Mouse (Mus musculus) kidney, adult 8-10 months (tissue): ENCODE results near the gene Mat2a.

Experiments used
- DNase-seq, 2 experiments: peaks; one replicate each; pipeline ENCODE4 v3.0.0; 2022

The Mat2a gene

DNA sequence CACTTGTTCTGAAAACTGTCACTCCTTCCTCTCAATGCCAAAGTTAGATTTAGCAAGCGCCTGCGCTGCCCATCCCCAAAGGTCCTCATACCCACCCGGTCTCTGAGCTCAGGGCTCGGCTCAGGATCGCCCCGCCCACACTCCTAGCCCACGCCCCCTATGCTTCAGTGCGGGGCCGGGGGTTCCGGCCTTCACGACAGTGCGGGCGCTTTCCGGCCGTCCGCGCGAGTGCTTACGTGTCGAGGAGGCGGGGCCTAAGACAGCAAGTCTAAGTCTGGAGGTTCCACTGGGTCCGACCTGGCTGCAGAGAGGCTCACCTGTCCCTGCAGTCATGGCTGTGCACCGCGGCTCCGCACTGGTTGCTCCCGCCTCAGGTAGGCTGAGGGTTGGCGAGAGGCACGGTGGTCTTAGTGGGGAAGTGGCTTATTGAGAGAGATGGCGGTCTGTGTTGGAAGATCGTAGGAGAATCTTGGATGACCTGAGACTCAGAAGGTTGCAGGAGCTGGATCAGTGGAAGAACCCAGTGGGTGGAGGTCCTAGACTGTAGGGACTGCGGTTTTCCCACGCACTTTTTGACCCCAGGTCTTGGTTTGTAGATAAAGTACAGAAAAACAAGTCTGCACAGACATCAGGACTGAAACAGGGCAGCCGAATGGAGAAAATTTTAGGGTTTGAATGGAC is 25.1 kb downstream of the Mat2a start, which contains the start of gene Ggcx:
Gene Ggcx (plus strand): TSS at position 233 of the 681 bp plus-strand sequence.
- peak; percentile 96 to 97 for DNase-seq

DNA sequence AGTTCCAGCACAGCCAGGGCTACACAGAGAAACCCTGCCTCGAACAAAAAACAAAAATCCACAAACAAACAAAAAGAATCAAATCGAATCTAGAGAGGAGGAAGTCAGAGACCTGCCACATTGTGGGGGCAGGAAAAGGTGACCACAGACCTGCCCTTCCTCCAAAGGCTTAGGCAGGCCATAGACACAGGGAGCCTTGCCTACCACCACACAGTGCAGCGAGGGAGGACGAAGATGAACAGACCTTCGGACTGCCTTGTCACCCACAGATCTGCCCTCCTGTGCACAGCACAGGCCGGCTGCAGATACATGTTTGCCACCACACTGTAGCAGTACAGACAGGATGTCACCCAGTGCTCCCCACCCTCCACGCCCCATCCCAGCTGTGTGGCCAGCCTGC is 28.8 kb downstream of the Mat2a start:
- DNase-seq = no peak

DNA sequence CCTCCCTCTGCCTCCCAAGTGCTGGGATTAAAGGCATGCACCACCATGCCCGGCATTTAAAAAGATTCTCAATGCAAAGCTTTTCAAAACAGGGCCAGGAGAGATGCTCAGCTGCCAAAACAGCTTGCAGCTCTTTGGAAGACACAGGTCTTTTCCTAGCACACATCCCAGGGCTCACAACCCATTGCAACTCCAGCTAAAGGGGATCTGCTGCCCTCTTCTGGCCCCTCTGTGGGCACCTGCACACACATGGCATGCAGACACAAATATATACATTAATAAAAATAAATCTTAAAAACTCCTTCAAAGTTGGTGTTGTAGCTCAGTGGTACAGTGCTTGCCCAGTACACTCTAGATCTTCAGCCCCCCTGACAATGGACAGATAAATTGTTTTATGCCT is 29.4 kb downstream of the Mat2a start:
- no peak for DNase-seq

DNA sequence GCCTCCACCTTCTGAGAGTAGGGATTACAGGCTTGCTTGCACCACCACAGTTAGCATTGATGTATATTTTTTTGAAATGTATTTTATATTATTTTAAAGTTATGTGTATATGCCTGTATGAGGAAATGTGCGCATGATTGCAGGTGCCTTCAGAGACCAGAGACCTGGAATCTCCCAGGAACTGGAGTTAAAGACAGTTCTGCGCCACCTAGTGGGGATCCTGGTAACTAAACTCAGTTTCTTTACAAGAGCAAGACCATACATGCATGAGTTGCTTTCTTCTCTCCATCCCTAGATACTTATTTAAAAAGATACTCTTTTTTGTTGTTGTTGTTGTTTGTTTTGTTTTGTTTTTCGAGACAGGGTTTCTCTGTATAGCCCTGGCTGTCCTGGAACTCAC is 29.8 kb downstream of the Mat2a start:
- peak; percentile 64 to 81 for DNase-seq

DNA sequence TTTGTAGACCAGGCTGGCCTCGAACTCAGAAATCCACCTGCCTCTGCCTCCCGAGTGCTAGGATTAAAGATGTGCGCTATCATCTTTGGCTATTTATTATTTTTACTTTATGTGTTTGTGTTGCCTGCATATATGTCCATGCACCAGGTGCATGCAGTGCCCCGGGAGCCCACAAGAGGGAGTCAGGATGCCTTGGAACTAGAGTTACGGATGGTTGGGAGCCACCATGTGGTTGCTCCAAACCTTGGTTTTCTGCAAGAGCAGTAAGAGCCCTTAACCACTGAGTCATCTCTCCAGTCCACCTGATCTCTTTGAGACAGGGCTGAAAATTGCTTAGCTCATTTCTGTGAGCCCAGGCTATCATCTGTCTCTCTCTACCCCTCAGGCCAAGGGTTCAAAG is 32.2 kb downstream of the Mat2a start:
- peak; percentile 78 to 90 for DNase-seq

DNA sequence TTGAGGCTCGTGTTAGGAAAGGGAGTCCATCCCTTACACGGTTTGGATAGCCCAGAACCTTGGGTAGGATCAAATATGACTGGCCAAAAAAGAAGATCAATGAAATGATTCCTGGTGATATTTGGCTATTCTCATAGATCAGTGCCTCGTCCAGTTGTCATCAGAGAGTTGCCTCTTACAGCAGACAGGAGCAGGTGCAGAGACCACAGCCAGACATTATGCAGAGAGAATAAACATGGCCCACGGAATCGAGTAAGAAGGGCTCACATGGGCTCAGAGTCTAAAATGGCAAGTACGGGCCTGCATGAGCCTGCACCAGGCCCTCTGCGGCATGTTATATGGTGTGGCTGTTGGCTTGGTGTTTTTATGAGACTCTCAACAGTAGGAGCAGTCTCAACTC is 34.0 kb downstream of the Mat2a start:
- DNase-seq = no peak

DNA sequence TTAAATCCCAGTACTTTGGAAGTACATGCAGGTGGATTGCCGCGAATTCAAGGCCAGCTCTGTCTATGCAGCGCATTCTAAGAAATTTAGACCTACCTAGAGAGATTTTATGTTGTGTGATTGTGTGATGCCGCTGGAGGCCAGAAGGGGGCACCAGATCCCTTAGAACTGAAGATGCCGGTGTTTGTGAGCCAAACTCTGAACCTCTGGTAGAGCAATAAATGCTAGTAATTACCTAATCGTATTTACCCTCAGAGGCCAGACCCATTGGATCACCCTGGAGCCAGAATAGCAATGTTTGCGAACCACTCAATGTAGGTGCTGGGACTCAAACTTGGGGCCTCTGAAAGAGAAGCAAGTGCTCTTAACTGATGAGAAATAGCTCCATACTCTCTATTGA is 37.5 kb downstream of the Mat2a start:
- peak; percentile 72 to 92 for DNase-seq

DNA sequence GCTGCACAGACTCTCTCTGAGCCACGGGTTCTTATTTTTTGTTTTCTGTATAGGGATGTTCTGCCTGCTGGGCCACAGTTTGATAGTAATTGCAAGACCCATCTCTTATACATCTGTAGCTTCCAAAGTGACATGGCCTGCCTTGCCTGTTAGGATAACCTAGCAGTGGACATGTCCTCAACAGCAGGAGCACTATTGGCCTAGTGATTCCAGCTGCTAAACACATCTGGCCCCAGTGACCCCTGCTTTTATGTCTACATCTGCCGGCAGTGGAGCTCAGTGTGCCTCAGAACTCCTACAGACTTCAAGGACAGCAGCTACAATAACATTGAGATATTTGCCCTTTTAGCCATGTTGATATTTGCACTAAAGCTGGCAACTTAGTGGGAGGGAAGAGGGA is 39.4 kb downstream of the Mat2a start:
- DNase-seq = no peak

DNA sequence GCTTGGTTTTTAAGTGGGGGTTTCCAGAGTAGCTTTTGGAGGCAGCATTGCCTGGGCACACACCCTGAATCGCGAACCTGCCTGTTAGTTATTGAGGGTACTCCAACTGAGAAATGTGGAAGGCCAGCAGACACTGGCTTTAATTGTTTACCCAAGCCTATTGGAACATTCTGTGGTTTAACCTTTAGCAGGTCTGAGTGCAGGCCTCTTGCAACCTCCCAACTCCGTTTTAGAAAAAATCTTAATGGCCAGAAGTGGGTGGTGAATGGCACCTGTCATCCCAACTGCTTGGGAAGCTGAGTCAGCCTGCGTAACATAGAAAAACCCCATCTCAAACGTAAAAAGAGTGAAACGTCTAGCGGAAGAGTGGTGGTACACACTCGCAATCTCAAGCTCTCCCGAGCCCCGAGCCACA is 42.5 kb downstream of the Mat2a start:
- no peak for DNase-seq

DNA sequence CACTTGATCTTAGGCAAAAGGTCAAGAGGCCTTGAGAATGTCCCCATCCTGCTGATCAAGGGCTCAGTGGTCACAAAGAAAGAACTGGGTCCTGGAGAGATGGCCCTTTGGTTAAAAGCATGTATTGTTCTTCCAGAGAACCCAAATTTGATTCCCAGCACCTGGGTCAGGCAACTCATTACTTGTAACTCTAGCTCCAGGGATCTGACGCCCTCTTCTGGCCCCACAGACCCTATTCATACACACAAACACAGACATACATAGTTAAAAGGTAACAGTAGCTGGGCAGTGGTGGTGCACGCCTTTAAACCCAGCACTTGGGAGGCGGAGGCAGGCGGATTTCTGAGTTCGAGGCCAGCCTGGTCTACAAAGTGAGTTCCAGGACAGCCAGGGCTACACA is 47.0 kb downstream of the Mat2a start:
- no peak for DNase-seq

DNA sequence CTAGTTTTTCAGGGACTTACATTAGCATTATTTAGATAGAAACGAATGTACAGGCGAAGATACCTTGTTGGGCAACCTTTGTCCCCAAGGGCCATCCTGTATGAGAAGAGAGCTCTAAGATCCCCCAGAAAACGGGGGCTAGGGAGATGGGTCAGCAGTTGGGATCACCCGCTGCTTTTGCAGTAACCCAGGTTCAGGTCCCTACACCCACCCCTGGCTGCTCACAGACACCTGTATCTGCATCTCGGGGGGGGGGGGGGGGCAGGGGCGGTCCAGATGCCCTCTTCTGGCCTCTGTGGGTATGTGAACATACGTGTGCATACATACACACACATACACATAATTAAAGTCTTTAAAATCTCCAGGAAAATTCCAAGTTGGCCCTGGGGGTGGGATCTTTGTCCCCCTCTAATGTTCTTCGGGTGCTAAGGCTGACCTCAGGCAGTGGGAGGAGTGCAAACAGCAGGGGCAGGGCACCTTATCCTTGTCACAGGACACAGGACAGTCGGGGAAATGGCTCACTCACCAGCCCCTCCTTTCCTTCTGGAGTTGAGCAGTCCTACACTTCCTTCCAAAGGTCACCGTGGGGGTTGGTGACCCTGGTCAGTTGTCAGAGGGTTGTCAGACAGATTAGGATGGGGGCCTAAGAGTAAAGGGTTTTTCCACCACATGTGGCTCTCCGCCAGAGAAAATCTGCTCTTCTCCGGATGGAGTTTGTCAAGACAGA is 48.4 kb downstream of the Mat2a start:
- DNase-seq = peak; percentile 89 to 95

DNA sequence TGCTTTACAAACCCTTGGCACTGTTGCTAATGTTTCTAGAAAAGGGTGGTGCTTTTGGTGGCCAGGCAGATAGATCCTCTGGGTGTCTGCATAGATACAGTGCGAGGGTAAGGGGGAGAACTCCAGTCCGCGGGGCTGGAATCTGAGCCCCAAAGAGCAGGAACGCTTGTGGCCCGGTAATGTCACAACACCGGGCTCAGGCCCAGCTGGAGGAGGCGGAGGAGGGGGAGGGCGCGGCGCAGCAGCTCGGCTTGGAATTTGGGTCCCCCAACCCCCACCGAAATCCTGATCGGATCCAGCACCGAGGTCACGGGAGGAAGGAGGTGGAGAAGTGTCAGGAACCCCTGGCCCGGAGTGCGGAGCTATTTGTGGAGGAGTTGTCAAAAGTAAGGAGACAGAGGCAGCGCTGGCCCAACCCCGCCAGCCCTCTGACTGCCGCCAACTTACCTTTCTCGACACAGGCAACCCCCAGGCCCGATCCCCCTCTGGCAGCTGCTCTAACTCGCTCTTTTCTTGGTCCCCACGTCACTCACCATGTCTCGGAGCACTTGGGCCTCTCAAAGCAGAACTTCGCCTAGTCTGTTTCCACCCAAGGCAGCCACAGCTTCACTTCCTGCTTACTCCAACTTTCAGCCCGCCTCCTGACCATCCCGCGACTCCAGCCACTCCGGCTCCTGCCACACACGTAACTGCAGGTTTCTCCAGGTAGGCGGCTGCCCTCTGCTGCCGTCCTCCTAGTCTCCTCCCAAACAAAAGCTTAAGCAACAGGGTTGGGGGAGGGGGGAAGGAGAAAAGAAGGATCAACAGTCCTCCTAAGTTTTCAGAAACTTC is 49.2 kb downstream of the Mat2a start, which contains the start of gene Vamp8:
Gene Vamp8 (minus strand): TSS at position 763 of the 831 bp plus-strand sequence.
- peak; percentile 90 to 94 for DNase-seq

DNA sequence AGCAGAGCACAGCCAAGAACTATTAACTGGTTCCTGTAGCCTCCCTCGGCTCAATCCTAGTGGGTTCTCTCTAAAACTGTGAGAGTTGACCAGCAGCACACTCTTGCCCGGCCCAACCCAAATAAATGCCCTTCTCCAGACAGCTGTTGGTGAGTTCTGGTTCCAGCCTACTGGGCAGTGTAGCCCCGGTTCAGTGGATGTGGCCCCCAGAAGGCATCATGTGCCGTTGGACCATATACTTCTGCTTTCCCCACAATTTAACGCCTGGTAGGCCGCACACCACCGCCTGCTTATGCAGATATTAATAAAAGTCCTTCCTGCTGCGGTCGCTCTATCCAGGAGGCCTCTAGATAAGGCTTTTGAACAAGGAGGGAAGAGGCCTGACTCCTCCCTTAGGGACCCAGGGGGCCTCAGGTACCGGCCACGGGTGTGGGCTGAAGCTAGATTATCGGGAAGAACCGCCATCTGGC is 49.9 kb downstream of the Mat2a start:
- DNase-seq = no peak

DNA sequence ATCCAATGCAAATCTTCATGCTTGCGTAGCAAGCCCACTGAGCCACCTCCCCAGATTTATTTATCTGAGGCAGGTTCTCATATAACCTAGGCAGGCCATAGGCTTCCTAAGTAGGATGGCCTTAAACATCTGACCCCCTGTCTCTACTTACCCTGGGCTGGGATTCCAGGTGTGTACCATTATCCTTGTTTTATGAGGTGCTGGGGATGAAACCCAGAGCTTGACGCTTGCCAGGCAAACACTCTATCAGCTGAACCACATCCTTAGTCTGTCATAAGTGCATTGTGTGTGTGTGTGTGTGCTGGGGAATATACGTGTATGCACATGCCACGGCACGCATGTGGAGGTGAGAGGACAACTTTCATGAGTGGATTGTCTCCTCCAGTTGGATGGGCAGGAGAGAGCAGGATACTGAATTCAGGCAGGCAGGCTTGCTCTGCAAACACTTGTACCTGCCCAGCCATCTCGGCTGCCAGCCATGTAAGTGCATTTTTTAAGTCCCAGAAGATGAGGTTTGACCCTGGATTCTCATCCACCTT is 50.5 kb downstream of the Mat2a start:
- DNase-seq = no peak

DNA sequence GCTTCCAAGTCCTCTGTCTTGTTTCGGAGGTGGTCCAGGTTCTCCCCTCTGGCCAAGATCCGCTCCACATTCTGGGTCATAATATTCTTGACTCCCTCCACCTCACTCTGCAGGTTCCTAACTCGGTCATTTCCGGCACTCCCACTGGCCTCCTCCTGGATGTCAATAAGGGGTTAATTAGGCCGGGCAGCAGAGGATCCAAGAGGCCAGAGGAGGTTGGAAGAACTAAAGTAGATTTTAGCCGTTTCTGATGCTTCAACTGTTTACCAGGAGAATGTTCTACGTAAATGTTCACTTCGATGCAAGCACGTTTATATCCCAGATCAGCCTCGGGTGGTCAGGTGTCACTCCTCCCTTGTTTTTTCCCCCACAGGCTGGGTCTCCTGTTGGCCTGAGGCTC is 51.1 kb downstream of the Mat2a start:
- no peak for DNase-seq

DNA sequence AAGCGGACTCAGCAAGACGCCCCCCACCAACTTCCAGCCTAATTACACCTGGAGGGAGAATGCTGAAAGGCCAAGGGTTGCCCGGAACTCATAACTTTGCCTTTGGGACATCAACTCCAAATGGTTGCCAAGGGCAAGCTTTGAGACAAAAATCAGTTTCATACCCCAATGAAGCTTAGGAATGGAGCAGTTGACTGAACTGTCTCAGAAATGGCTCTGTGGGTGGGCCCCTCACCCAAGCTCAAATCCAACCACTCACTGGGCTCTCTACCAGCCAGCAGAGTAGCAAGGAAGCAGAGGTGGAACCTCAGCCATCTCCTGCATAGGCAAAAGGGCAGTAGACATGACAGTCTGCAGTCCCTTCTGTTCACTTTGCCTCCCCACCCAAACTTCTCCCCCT is 51.5 kb downstream of the Mat2a start:
- no peak for DNase-seq

DNA sequence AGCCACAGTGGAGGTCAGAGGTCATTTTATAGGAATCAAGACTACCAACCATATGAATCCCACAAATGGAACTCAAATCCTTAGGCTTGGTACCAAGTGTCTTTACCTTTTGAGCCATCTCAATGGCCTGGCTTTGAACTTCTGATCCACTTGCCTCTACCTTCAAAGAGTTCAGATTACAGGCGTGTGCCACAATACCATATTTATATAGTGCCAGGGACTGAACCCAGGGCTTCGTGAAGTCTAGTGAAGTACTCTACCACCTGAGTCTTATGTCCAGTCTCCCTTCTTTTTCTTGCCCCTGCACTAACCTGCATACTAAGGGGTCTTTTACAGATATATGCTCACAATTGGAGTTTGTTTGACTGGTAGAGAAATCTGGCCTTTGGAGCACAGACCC is 52.8 kb downstream of the Mat2a start:
- no peak for DNase-seq

DNA sequence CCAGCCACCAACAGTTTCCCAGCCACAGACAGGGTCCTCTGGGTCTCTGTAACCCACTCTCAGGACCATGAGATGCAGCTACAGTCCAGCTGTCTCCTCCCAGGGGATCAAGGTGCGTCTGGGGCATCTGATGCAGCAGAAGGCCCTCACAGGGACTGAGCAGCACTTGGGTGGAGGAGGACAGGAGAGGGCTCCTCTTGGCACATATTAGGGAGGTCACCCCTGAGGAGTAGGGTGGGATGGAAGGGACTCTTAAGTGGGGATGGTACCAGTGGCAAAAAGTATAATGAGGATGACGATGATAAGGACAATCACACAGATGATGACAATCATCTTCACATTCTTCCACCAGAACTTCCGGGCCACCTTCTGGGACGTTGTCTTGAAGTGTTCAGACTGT is 54.1 kb downstream of the Mat2a start:
- DNase-seq = no peak

DNA sequence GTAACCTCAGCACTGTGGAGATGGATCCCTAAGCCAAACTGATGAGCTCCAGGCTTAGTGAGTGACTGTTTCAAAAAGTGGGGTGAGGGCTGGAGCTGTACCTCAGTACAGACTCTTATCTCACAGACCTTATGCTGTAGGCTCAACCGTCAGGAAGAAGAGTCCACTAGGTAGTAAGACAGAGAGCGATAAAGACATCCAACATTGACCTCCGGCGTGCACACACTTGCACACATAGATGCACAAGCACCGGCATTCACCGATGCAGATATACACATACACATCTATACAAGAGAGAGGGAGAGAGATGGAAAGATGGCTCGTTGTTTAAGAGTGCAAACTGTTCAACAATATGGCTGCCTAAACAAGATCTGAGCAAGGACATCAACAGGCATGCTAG is 55.4 kb downstream of the Mat2a start:
- DNase-seq = no peak

DNA sequence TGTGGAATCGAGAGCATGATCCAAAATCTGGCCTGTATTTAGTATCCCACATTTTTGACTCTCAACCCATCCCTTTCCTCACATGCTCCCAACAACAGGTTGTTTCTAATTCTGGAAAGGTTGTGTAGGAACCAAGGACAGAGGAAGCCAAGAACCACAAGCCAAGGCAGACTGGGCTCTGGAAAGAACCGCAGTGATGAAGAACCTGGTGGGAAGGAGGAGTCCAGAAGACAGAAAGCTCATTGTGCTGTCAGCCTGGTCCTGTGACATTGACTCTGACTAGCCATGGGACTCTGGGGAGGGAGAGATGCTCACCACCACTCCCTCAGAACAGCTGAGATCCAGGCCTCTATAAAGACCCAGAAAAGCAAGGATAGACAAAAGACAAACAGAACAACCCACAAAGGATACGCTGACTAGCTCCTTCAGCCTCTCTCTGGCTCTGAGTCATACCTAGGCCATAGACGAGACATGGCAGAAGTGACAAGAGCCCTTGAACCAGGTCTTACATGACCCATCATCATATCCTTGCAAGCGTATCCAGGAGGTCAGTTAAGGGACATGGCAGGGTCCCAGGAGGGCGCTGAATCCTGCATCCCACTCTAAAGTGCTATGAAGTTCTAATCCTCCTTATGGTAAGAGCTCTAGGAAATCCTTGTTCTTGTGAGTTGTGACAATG is 56.1 kb downstream of the Mat2a start:
- DNase-seq = no peak
